In the genomic region with DNA sequence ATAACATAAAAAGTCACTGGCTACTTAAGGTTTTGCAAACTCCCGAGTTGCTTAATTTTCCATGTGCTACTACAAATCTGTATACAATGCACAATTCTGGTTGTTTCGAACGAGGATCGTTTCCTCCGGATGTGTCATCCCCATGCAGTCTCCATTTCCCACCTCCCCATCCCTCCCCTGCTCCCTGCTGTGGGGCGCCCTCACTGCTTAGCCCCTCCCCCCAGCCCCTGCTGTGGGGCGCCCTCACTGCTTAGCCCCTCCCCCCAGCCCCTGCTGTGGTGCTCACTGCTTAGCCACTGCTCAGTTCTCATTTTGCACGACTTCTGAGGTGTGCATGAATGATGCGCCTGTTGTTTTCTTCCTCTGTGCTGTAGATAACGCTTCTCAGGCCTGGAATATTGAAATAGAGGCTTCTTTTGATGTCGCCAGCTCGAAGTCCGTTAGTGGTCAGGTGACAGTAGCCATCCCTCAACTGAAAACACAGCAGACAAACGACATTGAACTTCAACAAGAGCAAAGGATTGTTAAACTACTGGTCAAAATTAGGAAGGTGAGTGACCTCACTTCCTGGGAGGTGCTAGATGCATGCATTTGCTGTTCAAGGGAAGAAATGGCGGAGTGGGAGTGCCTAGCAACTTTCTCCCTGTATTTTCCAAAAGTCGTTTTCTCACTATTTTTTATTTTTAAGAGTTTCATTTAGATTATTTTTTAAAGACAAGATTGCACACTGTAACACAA, we compare ENCODE assay signal across 7 mouse cellular contexts. TPM values are rescaled to one million over a fixed set of nuclear protein-coding genes. Genes with fewer than 3 reads are reported as not detected.
A peak's percentile ranks its signal among the peaks of the same experiment; 100 is the strongest.
DNase-seq lines count a peak whose midpoint lies in the region; ATAC-seq and TF ChIP-seq lines count a peak whose summit lies in the region.

No protein-coding gene starts in this region.

- H3K79me2 ChIP-seq in myocyte (ENCODE audit: control insufficient read depth, insufficient read depth): no peaks in the 10 kb centered on the region

- TF ChIP-seq POLR2A in lung, adult 2 months (IDR thresholded peaks at IDR 0.05; ENCODE audit: borderline replicate concordance, extremely low read depth, low read depth, low read length): no peak
- no peak for TF ChIP-seq POLR2A in myocyte (IDR thresholded peaks at IDR 0.05; ENCODE audit: insufficient read length, low read depth)

- H3K27ac ChIP-seq in lung, embryonic 14.5 days (ENCODE audit: low read depth): peak overlapping the region; percentile 89
- peak overlapping the region; percentile 94 for H3K27ac ChIP-seq in brown adipose tissue, adult 24 weeks (replicated peaks; ENCODE audit: low read depth, low read length)
- H3K27ac ChIP-seq in heart, embryonic 16.5 days (ENCODE audit: low read length): peak overlapping the region; percentile 98

- peak overlapping the region; percentile 26; the same call in 1 of the 2 replicates for H3K9ac ChIP-seq in lung, embryonic 14.5 days
- peak overlapping the region; percentile 62 for H3K9ac ChIP-seq in heart, embryonic 16.5 days (ENCODE audit: low read length)

- H3K4me2 ChIP-seq in lung, embryonic 14.5 days: peak overlapping the region; percentile 49
- peak overlapping the region; percentile 56 for H3K4me2 ChIP-seq in heart, embryonic 16.5 days (ENCODE audit: low read depth, low read length)
- H3K4me2 ChIP-seq in myocyte (ENCODE audit: low read depth): peak overlapping the region; percentile 65

- H3K36me3 ChIP-seq in lung, embryonic 14.5 days (ENCODE audit: insufficient read depth): no peaks in the 10 kb centered on the region
- 0 out of 2 replicates have a peak, but pooled peaks cover 7% of the 10 kb centered on the region for H3K36me3 ChIP-seq in heart, embryonic 16.5 days (ENCODE audit: control insufficient read depth, insufficient read depth)
- no peaks in the 10 kb centered on the region for H3K36me3 ChIP-seq in myocyte (ENCODE audit: control insufficient read depth, insufficient read depth)

- H3K4me1 ChIP-seq in lung, embryonic 14.5 days (ENCODE audit: insufficient read depth): 0 out of 2 replicates have a peak, but pooled peaks cover 8% of the 10 kb centered on the region
- peaks cover 7% of the 10 kb centered on the region; the same call in 1 of the 2 replicates for H3K4me1 ChIP-seq in lung, adult 2 months (ENCODE audit: control insufficient read depth, insufficient read depth, low read length)
- H3K4me1 ChIP-seq in brown adipose tissue, adult 24 weeks (ENCODE audit: control insufficient read depth, insufficient read depth, insufficient read length, low read length): peaks cover 14% of the 10 kb centered on the region; the same call in 1 of the 2 replicates
- H3K4me1 ChIP-seq in heart, embryonic 16.5 days (ENCODE audit: control insufficient read depth, insufficient read depth, low read length): peaks cover 23% of the 10 kb centered on the region

- 32% methylated on average over 16 of the region's 16 CpGs for WGBS in lung, embryonic 14.5 days
- 37% methylated on average over 16 of the region's 16 CpGs for WGBS in lung, adult 2 months
- 31% methylated on average over 15 of the region's 16 CpGs for WGBS in heart, embryonic 16.5 days

- peak overlapping the region; percentile 9; the same call in 1 of the 2 replicates for H3K4me3 ChIP-seq in lung, embryonic 14.5 days (ENCODE audit: low read depth, low read length)
- H3K4me3 ChIP-seq in lung, adult 2 months (replicated peaks; ENCODE audit: extremely low read depth, low read depth, low read length): no peak overlapping the region
- peak overlapping the region; percentile 15 for H3K4me3 ChIP-seq in brown adipose tissue, adult 24 weeks (ENCODE audit: insufficient read depth, low read depth, low read length)
- H3K4me3 ChIP-seq in heart, embryonic 16.5 days (ENCODE audit: low read length): peak overlapping the region; percentile 20; the same call in 1 of the 2 replicates
- H3K4me3 ChIP-seq in myocyte: no peak overlapping the region

- H3ac ChIP-seq in myocyte (ENCODE audit: control insufficient read depth, insufficient read length): no peak overlapping the region

- DNase-seq in lung, embryonic 14.5 days: peak; percentile 54
- DNase-seq in lung, adult 2 months: no peak
- DNase-seq in thymus, postnatal 14 days: no peak
- DNase-seq in cerebellum, adult 8-10 months: no peak

- no peaks in the 10 kb centered on the region for H3K9me3 ChIP-seq in lung, embryonic 14.5 days (ENCODE audit: low read depth, low read length)
- H3K9me3 ChIP-seq in heart, embryonic 16.5 days (replicated peaks; ENCODE audit: control insufficient read depth, low read length): no peaks in the 10 kb centered on the region

- TF ChIP-seq CTCF in lung, embryonic 14.5 days (IDR thresholded peaks at IDR 0.05; ENCODE audit: low read depth): no peak
- TF ChIP-seq CTCF in lung, adult 2 months (IDR thresholded peaks at IDR 0.05; ENCODE audit: insufficient read depth, low read length): no peak

- ATAC-seq in lung, embryonic 14.5 days (ENCODE audit: insufficient read depth): peak; percentile 78
- ATAC-seq in heart, embryonic 16.5 days (replicated peaks; ENCODE audit: extremely low read depth, insufficient read depth, low FRiP score): peak; percentile 53; the same call in 1 of the 2 replicates

- no peaks in the 10 kb centered on the region for H3K27me3 ChIP-seq in lung, embryonic 14.5 days (ENCODE audit: insufficient read depth, low read length)
- no peaks in the 10 kb centered on the region for H3K27me3 ChIP-seq in heart, embryonic 16.5 days (ENCODE audit: control insufficient read depth, insufficient read depth, low read length)
- H3K27me3 ChIP-seq in myocyte (ENCODE audit: control insufficient read depth, insufficient read depth, insufficient read length): no peaks in the 10 kb centered on the region

TF ChIP-seq in myocyte, 11 proteins besides CTCF, POLR2A, EP300 and RAD21:
- TF ChIP-seq TCF3 (IDR thresholded peaks at IDR 0.05; ENCODE audit: insufficient read length, low read depth) (no peak), USF1 (IDR thresholded peaks at IDR 0.05; ENCODE audit: low read depth) (no peak), SRF (IDR thresholded peaks at IDR 0.05; ENCODE audit: control insufficient read depth, insufficient read length, low read depth) (no peak), MAX (IDR thresholded peaks at IDR 0.05; ENCODE audit: low read depth) (no peak), POLR2AphosphoS2 (IDR thresholded peaks at IDR 0.05; ENCODE audit: insufficient read length, low read depth) (no peak), E2F4 (IDR thresholded peaks at IDR 0.05; ENCODE audit: insufficient read depth) (no peak), TCF12 (IDR thresholded peaks at IDR 0.05; ENCODE audit: insufficient read depth, poor library complexity, severe bottlenecking) (no peak), REST (IDR thresholded peaks at IDR 0.05; ENCODE audit: insufficient read depth, insufficient read length) (no peak), CEBPB (IDR thresholded peaks at IDR 0.05; ENCODE audit: insufficient read depth, poor library complexity, severe bottlenecking) (no peak), MYOD1 (IDR thresholded peaks at IDR 0.05; ENCODE audit: control insufficient read depth in 1 of 3, insufficient read length in 2 of 3, low read depth in 2 of 3) (no peak), MYOG (IDR thresholded peaks at IDR 0.05; ENCODE audit: control insufficient read depth in 1 of 3, insufficient read depth in 1 of 3, insufficient read length in 2 of 3, low read depth in 2 of 3) (no peak)

RNA-seq across cellular contexts. Expression of a gene that starts 37.4 kb away (rescaled TPM):
- polyA plus RNA-seq in lung, embryonic 14.5 days (2014; fragmentation: Nextera tagmentation; extraction: Ambion mirVana): 10.2 and 10.7 TPM in 2 replicates
- 6.3 and 9.8 TPM in 2 replicates for polyA plus RNA-seq in lung, adult 2 months (2012; rRNA removed)
- polyA plus RNA-seq in brown adipose tissue, adult 24 weeks (2012; ENCODE audit: insufficient read depth, insufficient read length, missing spikeins): 5.1 and 8.8 TPM in 2 replicates
- polyA plus RNA-seq in heart, embryonic 16.5 days (2015; fragmentation: Nextera tagmentation; extraction: Ambion mirVana): 37.0 and 38.3 TPM in 2 replicates
- 4.8 TPM for polyA plus RNA-seq in myocyte (2012; fragmentation: generic; extraction: Trizol)

Comparison
In these comparisons a context has a peak if more than half of its experiments do, and no peak if none do; other contexts are left out.
1. H3K4me3 ChIP-seq: peak in lung, embryonic 14.5 days (single experiment), brown adipose tissue, adult 24 weeks (single experiment) and heart, embryonic 16.5 days (single experiment); none in lung, adult 2 months (single experiment) and myocyte (single experiment).
2. Peak in every context shown above with its lines, with median percentiles within 50 percentile points of each other: H3K27ac ChIP-seq and H3K4me2 ChIP-seq.